Mouse (Mus musculus): ENCODE results near the gene Psmd9.
"Not testable (repeated sequence)": the region's sequence is repeated elsewhere in the genome, so short reads cannot be mapped to it uniquely, and the experiment has no call there.

Psmd9 gene

GRCm38 (mm10) chr5:123195500-123196000, 26.3 kb downstream of the Psmd9 start:
- DNase-seq, result no peak

- no peak for DNase-seq
These were observed 27.5 kb downstream of the Psmd9 start for GRCm38 (mm10) chr5:123196746-123197145.

GRCm38 (mm10) chr5:123198523-123198922, 29.3 kb downstream of the Psmd9 start:
- DNase-seq, result no peak

GRCm38 (mm10) chr5:123200816-123201522, 31.8 kb downstream of the Psmd9 start:
- DNase-seq, result not testable (repeated sequence)

GRCm38 (mm10) chr5:123201523-123201892, 32.3 kb downstream of the Psmd9 start:
- DNase-seq, result no peak

- DNase-seq, result no peak
These were observed 32.8 kb downstream of the Psmd9 start for GRCm38 (mm10) chr5:123201987-123202386.

- not testable (repeated sequence) for DNase-seq
These were observed 33.6 kb downstream of the Psmd9 start for GRCm38 (mm10) chr5:123202771-123203170.

- DNase-seq, result not testable (repeated sequence)
These were observed 34.4 kb downstream of the Psmd9 start for GRCm38 (mm10) chr5:123203591-123203990.

- DNase-seq, result not testable (repeated sequence)
These were observed 53.3 kb downstream of the Psmd9 start for GRCm38 (mm10) chr5:123222346-123223050.

GRCm38 (mm10) chr5:123223051-123223410, 53.8 kb downstream of the Psmd9 start:
- DNase-seq, result no peak

GRCm38 (mm10) chr5:123223861-123224260, 54.6 kb downstream of the Psmd9 start:
- DNase-seq, result not testable (repeated sequence)

- no peak for DNase-seq
These were observed 57.6 kb downstream of the Psmd9 start for GRCm38 (mm10) chr5:123226851-123227250.

- DNase-seq, result peak; percentile 96 to 97
These were observed 58.7 kb downstream of the Psmd9 start for GRCm38 (mm10) chr5:123227762-123228523.

- DNase-seq, result no peak
These were observed 59.3 kb downstream of the Psmd9 start for GRCm38 (mm10) chr5:123228524-123228922.

- no peak for DNase-seq
These were observed 60.1 kb downstream of the Psmd9 start for GRCm38 (mm10) chr5:123229296-123229695.

- no peak for DNase-seq
These were observed 63.0 kb downstream of the Psmd9 start for GRCm38 (mm10) chr5:123232180-123232579.

- peak; percentile 53 for DNase-seq
These were observed 66.5 kb downstream of the Psmd9 start for GRCm38 (mm10) chr5:123235731-123236130.

GRCm38 (mm10) chr5:123236426-123236825, 67.2 kb downstream of the Psmd9 start:
- no peak for DNase-seq

GRCm38 (mm10) chr5:123239501-123239900, 70.3 kb downstream of the Psmd9 start:
- DNase-seq, result no peak

- peak; percentile 50 to 58 for DNase-seq
These were observed 76.3 kb downstream of the Psmd9 start for GRCm38 (mm10) chr5:123245518-123245917.

- DNase-seq, result no peak
These were observed 82.2 kb downstream of the Psmd9 start for GRCm38 (mm10) chr5:123251390-123251789.

- DNase-seq, result peak; percentile 90 to 91
These were observed 82.6 kb downstream of the Psmd9 start, which contains the start of gene Wdr66 for GRCm38 (mm10) chr5:123251834-123252233. Gene Wdr66, plus strand, starts transcription at chr5:123252102.
